Mouse (Mus musculus) midbrain, embryonic 11.5 days (tissue): ENCODE measurements around the gene Vipas39. TPM values are rescaled to one million over a fixed set of nuclear protein-coding genes. Genes with fewer than 3 reads are reported as not detected.
A peak's percentile ranks its signal among the peaks of the same experiment; 100 is the strongest.
"Not testable (repeated sequence)": the region's sequence is repeated elsewhere in the genome, so short reads cannot be mapped to it uniquely, and the experiment has no call there.

Source experiments
- ATAC-seq: fragments of 200-750 bp; cut with Nextera tagmentation; 2 replicates; pipeline ENCODE4 v1.8.0; 2017; ENCODE audit warnings: moderate TSS enrichment, moderate library complexity; ENCODE audit not compliant: low FRiP score
- DNase-seq: peaks from one replicate; pipeline ENCODE4 v3.0.0; 2015; ENCODE audit warnings: low spot score; ENCODE audit errors: missing footprints
- H3K27ac ChIP-seq: fragments of 300-500 bp; sonication (generic); 2 replicates; pipeline ENCODE4 v1.5.1; 2014; ENCODE audit warnings: low read depth, low read length
- H3K27me3 ChIP-seq: fragments of 300-500 bp; sonication (generic); 2 replicates; pipeline ENCODE4 v1.6.1; 2014; ENCODE audit warnings: mild to moderate bottlenecking, low read length, moderate library complexity, mixed read lengths; ENCODE audit not compliant: control insufficient read depth, insufficient read depth
- H3K36me3 ChIP-seq: fragments of 300-500 bp; sonication (generic); 2 replicates; pipeline ENCODE4 v1.6.1; 2014; ENCODE audit warnings: mild to moderate bottlenecking, low read length, moderate library complexity, mixed read lengths; ENCODE audit not compliant: control insufficient read depth, insufficient read depth
- H3K4me1 ChIP-seq: fragments of 300-500 bp; sonication (generic); 2 replicates; pipeline ENCODE4 v1.6.1; 2014; ENCODE audit warnings: low read length; ENCODE audit not compliant: control insufficient read depth, insufficient read depth
- H3K4me2 ChIP-seq: fragments of 300-500 bp; sonication (generic); 2 replicates; pipeline ENCODE4 v1.6.1; 2014; ENCODE audit warnings: mild to moderate bottlenecking, moderate library complexity
- H3K4me3 ChIP-seq: fragments of 300-500 bp; sonication (generic); 2 replicates; pipeline ENCODE4 v1.5.1; 2014; ENCODE audit warnings: low read depth, low read length
- H3K9ac ChIP-seq: fragments of 300-500 bp; sonication (generic); 2 replicates; pipeline ENCODE4 v1.6.1; 2014; ENCODE audit warnings: low read length
- H3K9me3 ChIP-seq: fragments of 300-500 bp; sonication (generic); 2 replicates; pipeline ENCODE4 v1.6.1; 2016; ENCODE audit warnings: low read length; ENCODE audit not compliant: control insufficient read depth
- WGBS: fragments of 180-500 bp; shearing (Covaris S2); extraction: QIAGEN DNeasy Blood & Tissue Kit; methylation state at CpG from one replicate; pipeline ENCODE4 v1.1.7; 2014; 5-methylcytosine and 5-hydroxymethylcytosine counted together
- polyA plus RNA-seq: library from polyadenylated mRNA; unstranded; fragments of >200 nt; fragmentation: Nextera tagmentation; extraction: Ambion mirVana; gene quantifications from 2 replicates; pipeline ENCODE4 v1.2.1, GENCODE M21; 2014

Gene Vipas39
- 59.6 and 64.5 TPM in 2 replicates for polyA plus RNA-seq

GRCm38 (mm10) chr12:87266108-87266826 is at the start of gene Vipas39, which contains the start of gene Ahsa1:
Gene Vipas39, minus strand, starts transcription at chr12:87266256.
Gene Ahsa1, plus strand, starts transcription at chr12:87266479.
- Histone ChIP-seq H3K4me2 (peak within 1 kb of the TSS; percentile 87), H3K9ac (peak within 1 kb of the TSS; percentile 92), H3K4me3 (peak within 1 kb of the TSS; percentile 80), H3K36me3 (peaks cover 16% of the 10 kb centered on the region), H3K4me1 (peaks cover 10% of the 10 kb centered on the region), H3K27me3 (no peaks in the 10 kb centered on the region), H3K27ac (peak within 1 kb of the TSS; percentile 80), H3K9me3 (no peaks in the 10 kb centered on the region)
- ATAC-seq (peak; percentile 97), DNase-seq (peak; percentile 99)
- under 1% methylated on average over 31 of the region's 31 CpGs for WGBS

GRCm38 (mm10) chr12:87313098-87313497 is 47.0 kb upstream of the Vipas39 start:
- WGBS, result 68% methylated on average over 2 of the region's 2 CpGs
- no peak for DNase-seq
- no peaks in the 10 kb centered on the region for H3K4me1 ChIP-seq
- H3K9me3 ChIP-seq, result no peaks in the 10 kb centered on the region
- H3K9ac ChIP-seq, result no peak overlapping the region
- no peak overlapping the region for H3K4me2 ChIP-seq
- no peak for ATAC-seq
- no peak overlapping the region for H3K27ac ChIP-seq
- H3K4me3 ChIP-seq, result no peak overlapping the region
- no peaks in the 10 kb centered on the region for H3K27me3 ChIP-seq
- H3K36me3 ChIP-seq, result no peaks in the 10 kb centered on the region

- H3K9me3 ChIP-seq, H3K9ac ChIP-seq, H3K36me3 ChIP-seq, H3K4me3 ChIP-seq, H3K4me1 ChIP-seq, H3K27ac ChIP-seq, ATAC-seq, H3K27me3 ChIP-seq, DNase-seq, H3K4me2 ChIP-seq: not testable (repeated sequence)
- WGBS, result 89% methylated on average over 4 of the region's 4 CpGs
Observed at GRCm38 (mm10) chr12:87306584-87306844, 40.5 kb upstream of the Vipas39 start.

- Histone ChIP-seq H3K27ac (no peak overlapping the region), H3K9me3 (no peaks in the 10 kb centered on the region), H3K4me3 (no peak overlapping the region), H3K4me2 (no peak overlapping the region), H3K9ac (no peak overlapping the region), H3K4me1 (no peaks in the 10 kb centered on the region), H3K36me3 (no peaks in the 10 kb centered on the region), H3K27me3 (peaks cover 3% of the 10 kb centered on the region; the same call in 1 of the 2 replicates)
- ATAC-seq (no peak), DNase-seq (no peak)
- 43% methylated on average over 13 of the region's 13 CpGs for WGBS
Observed at GRCm38 (mm10) chr12:87305767-87306583, 39.9 kb upstream of the Vipas39 start.

GRCm38 (mm10) chr12:87301189-87301588 is 35.1 kb upstream of the Vipas39 start:
- no peak for ATAC-seq
- H3K4me3 ChIP-seq, result no peak overlapping the region
- no peak overlapping the region for H3K27ac ChIP-seq
- H3K9me3 ChIP-seq, result no peaks in the 10 kb centered on the region
- H3K27me3 ChIP-seq, result peaks cover 23% of the 10 kb centered on the region
- H3K36me3 ChIP-seq, result no peaks in the 10 kb centered on the region
- H3K4me1 ChIP-seq, result peaks cover 9% of the 10 kb centered on the region
- no peak overlapping the region for H3K9ac ChIP-seq
- no peak overlapping the region for H3K4me2 ChIP-seq
- no peak for DNase-seq
- WGBS, result 42% methylated on average over 4 of the region's 4 CpGs

GRCm38 (mm10) chr12:87300441-87300690 is 34.3 kb upstream of the Vipas39 start:
- 3% methylated on average over 9 of the region's 9 CpGs for WGBS
- Histone ChIP-seq H3K27me3 (peaks cover 23% of the 10 kb centered on the region), H3K9ac (peak overlapping the region; percentile 65), H3K27ac (no peak overlapping the region), H3K4me3 (peak overlapping the region; percentile 57), H3K36me3 (no peaks in the 10 kb centered on the region), H3K9me3 (no peaks in the 10 kb centered on the region), H3K4me1 (peaks cover 9% of the 10 kb centered on the region), H3K4me2 (peak overlapping the region; percentile 93)
- DNase-seq (no peak), ATAC-seq (no peak)

GRCm38 (mm10) chr12:87299657-87300440 is 33.8 kb upstream of the Vipas39 start, which contains the start of gene Ism2:
Gene Ism2, minus strand, starts transcription at chr12:87299705.
- Histone ChIP-seq H3K27ac (no peak within 1 kb of the TSS), H3K36me3 (no peaks in the 10 kb centered on the region), H3K27me3 (peaks cover 23% of the 10 kb centered on the region), H3K4me2 (peak within 1 kb of the TSS; percentile 93), H3K4me3 (peak within 1 kb of the TSS; percentile 57), H3K4me1 (peaks cover 9% of the 10 kb centered on the region), H3K9me3 (no peaks in the 10 kb centered on the region), H3K9ac (peak within 1 kb of the TSS; percentile 65)
- DNase-seq (peak; percentile 97), ATAC-seq (peak; percentile 88)
- WGBS, result under 1% methylated on average over 80 of the region's 86 CpGs

- Histone ChIP-seq H3K36me3 (no peaks in the 10 kb centered on the region), H3K9ac (peak overlapping the region; percentile 65), H3K27me3 (peaks cover 23% of the 10 kb centered on the region), H3K4me1 (peaks cover 9% of the 10 kb centered on the region), H3K27ac (no peak overlapping the region), H3K4me2 (peak overlapping the region; percentile 93), H3K4me3 (peak overlapping the region; percentile 57), H3K9me3 (no peaks in the 10 kb centered on the region)
- peak; percentile 36 for ATAC-seq
- peak; percentile 90 for DNase-seq
- 8% methylated on average over 29 of the region's 29 CpGs for WGBS
Observed at GRCm38 (mm10) chr12:87299037-87299656, 33.1 kb upstream of the Vipas39 start.
